Mouse (Mus musculus) midbrain, postnatal 0 days (tissue): ENCODE results near the gene Ccl7. TPM values are rescaled to one million over a fixed set of nuclear protein-coding genes. Genes with fewer than 3 reads are reported as not detected.

Experiments used
- ATAC-seq: fragments of 200-750 bp; cut with Nextera tagmentation; 2 replicates; pipeline ENCODE4 v1.8.0; 2017; ENCODE audit warnings: moderate number of reproducible peaks, mild to moderate bottlenecking, moderate TSS enrichment, moderate library complexity; ENCODE audit not compliant: low FRiP score
- DNase-seq: peaks from one replicate; pipeline ENCODE4 v3.0.0-alpha.2; 2015; ENCODE audit warnings: low spot score
- H3K27ac ChIP-seq: fragments of 300-500 bp; sonication (generic); 2 replicates; pipeline ENCODE4 v1.5.1; 2014; ENCODE audit warnings: low read depth, mild to moderate bottlenecking, low read length, mixed read lengths
- H3K27me3 ChIP-seq: fragments of 300-500 bp; sonication (generic); 2 replicates; pipeline ENCODE4 v1.6.1; 2014; ENCODE audit warnings: low read length, control low read depth, mixed read lengths; ENCODE audit not compliant: insufficient read depth
- H3K36me3 ChIP-seq: fragments of 300-500 bp; sonication (generic); 2 replicates; pipeline ENCODE4 v1.6.1; 2014; ENCODE audit warnings: low read length, control low read depth, mixed read lengths; ENCODE audit not compliant: insufficient read depth
- H3K4me1 ChIP-seq: fragments of 300-500 bp; sonication (generic); 2 replicates; pipeline ENCODE4 v1.6.1; 2014; ENCODE audit warnings: mild to moderate bottlenecking, control low read depth, antibody characterized with exemption, low read length, mixed read lengths; ENCODE audit not compliant: insufficient read depth
- H3K4me2 ChIP-seq: fragments of 300-500 bp; sonication (generic); 2 replicates; pipeline ENCODE4 v1.6.1; 2014; ENCODE audit warnings: low read depth, mild to moderate bottlenecking, low read length, mixed read lengths; ENCODE audit not compliant: poor library complexity, severe bottlenecking
- H3K4me3 ChIP-seq: fragments of 300-500 bp; sonication (generic); 2 replicates; pipeline ENCODE4 v1.5.1; 2014; ENCODE audit warnings: low read depth, mild to moderate bottlenecking, low read length, moderate library complexity
- H3K9ac ChIP-seq: fragments of 300-500 bp; sonication (generic); replicated peaks from 2 replicates; pipeline ENCODE4 v1.6.1; 2014; ENCODE audit warnings: mild to moderate bottlenecking, low read length, moderate library complexity, mixed read lengths; ENCODE audit not compliant: poor library complexity, severe bottlenecking
- H3K9me3 ChIP-seq: fragments of 300-500 bp; sonication (generic); 2 replicates; pipeline ENCODE4 v1.6.1; 2016; ENCODE audit warnings: low read length, control low read depth
- CTCF ChIP-seq: IDR thresholded peaks from 2 replicates; pipeline ENCODE4 v1.5.1; 2016; ENCODE audit warnings: antibody characterized with exemption, mild to moderate bottlenecking
- WGBS: fragments of 180-500 bp; shearing (Covaris S2); extraction: QIAGEN DNeasy Blood & Tissue Kit; methylation state at CpG from one replicate; pipeline ENCODE4 v1.1.7; 2014; 5-methylcytosine and 5-hydroxymethylcytosine counted together
- polyA plus RNA-seq: library from polyadenylated mRNA; unstranded; fragments of >200 nt; fragmentation: Nextera tagmentation; extraction: Ambion mirVana; gene quantifications from 2 replicates; pipeline ENCODE4 v1.2.1, GENCODE M21; 2015
- total RNA-seq: library from RNA; depleted of rRNA; stranded (reverse); fragments of >200 nt; gene quantifications from 2 replicates; pipeline ENCODE4 v1.2.3, GENCODE M21; 2014; rRNA removed

Gene Ccl7
- 2.0 TPM in 1 of 2 replicates, not detected in the other for total RNA-seq
- 1.5 and 2.2 TPM in 2 replicates for polyA plus RNA-seq

DNA sequence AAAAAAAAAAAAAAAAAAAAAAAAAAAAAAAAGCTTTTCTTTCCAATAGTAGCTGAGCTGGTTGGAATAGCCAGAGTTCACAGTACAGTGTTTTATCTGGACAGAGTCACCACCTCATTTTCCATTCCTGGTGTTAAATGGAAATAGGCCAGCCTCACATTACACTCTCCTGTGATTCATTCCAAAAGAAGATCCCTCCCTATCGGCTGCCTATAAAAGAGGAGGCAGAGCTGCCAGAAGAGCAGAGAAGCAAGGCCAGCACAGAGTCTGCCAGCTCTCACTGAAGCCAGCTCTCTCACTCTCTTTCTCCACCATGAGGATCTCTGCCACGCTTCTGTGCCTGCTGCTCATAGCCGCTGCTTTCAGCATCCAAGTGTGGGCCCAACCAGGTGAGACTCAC, at the start of gene Ccl7:
Gene Ccl7 (plus strand): TSS at position 242 of the 400 bp plus-strand sequence.
- Histone ChIP-seq H3K4me2 (no peak within 1 kb of the TSS), H3K27ac (no peak within 1 kb of the TSS), H3K27me3 (no peaks in the 10 kb centered on the region), H3K9me3 (no peaks in the 10 kb centered on the region), H3K36me3 (no peaks in the 10 kb centered on the region), H3K4me1 (no peaks in the 10 kb centered on the region), H3K9ac (no peak within 1 kb of the TSS), H3K4me3 (no peak within 1 kb of the TSS)
- DNase-seq, result peak; percentile 56
- 69% methylated on average over 3 of the region's 3 CpGs for WGBS
- no peak for ATAC-seq
- no peak for TF ChIP-seq CTCF

GRCm38 (mm10) chr11:81996172-81996841, 49.2 kb upstream of the Ccl7 start:
- Histone ChIP-seq H3K4me3 (no peak overlapping the region), H3K4me2 (no peak overlapping the region), H3K27ac (no peak overlapping the region), H3K4me1 (no peaks in the 10 kb centered on the region), H3K9ac (no peak overlapping the region), H3K27me3 (no peaks in the 10 kb centered on the region), H3K9me3 (no peaks in the 10 kb centered on the region), H3K36me3 (no peaks in the 10 kb centered on the region)
- ATAC-seq, result no peak
- WGBS, result 54% methylated on average over 10 of the region's 10 CpGs
- DNase-seq, result peak; percentile 80
- peak; percentile 100 for TF ChIP-seq CTCF

- Histone ChIP-seq H3K9me3 (no peaks in the 10 kb centered on the region), H3K27me3 (no peaks in the 10 kb centered on the region), H3K9ac (no peak overlapping the region), H3K27ac (no peak overlapping the region), H3K36me3 (no peaks in the 10 kb centered on the region), H3K4me3 (no peak overlapping the region), H3K4me1 (no peaks in the 10 kb centered on the region), H3K4me2 (no peak overlapping the region)
- 90% methylated on average over 5 of the region's 5 CpGs for WGBS
- ATAC-seq, result no peak
- no peak for DNase-seq
- no peak for TF ChIP-seq CTCF
Observed at GRCm38 (mm10) chr11:81997085-81997484, 48.4 kb upstream of the Ccl7 start.

DNA sequence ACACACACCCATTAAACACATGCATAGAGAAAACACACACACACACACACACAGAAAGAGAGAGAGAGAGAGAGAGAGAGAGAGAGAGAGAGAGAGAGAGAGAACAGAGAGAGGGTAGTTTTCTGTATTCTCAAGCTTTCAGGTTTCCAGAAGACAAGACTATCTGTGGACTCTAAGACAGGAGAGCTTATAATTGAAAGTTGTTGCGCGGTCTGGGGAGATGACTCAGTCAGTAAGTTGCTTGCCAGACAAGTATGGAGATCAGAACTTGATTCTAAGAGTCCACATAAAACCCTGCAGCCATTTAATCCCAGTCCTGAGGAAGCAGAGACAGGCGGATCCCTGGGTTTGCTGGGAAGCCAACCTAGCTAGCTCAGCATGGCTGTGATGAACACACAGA, 46.9 kb upstream of the Ccl7 start:
- Histone ChIP-seq H3K4me1 (no peaks in the 10 kb centered on the region), H3K36me3 (no peaks in the 10 kb centered on the region), H3K4me2 (no peak overlapping the region), H3K9me3 (no peaks in the 10 kb centered on the region), H3K4me3 (no peak overlapping the region), H3K9ac (no peak overlapping the region), H3K27ac (no peak overlapping the region), H3K27me3 (no peaks in the 10 kb centered on the region)
- DNase-seq, result no peak
- ATAC-seq, result no peak
- WGBS, result 93% methylated on average over 3 of the region's 3 CpGs
- TF ChIP-seq CTCF, result no peak

DNA sequence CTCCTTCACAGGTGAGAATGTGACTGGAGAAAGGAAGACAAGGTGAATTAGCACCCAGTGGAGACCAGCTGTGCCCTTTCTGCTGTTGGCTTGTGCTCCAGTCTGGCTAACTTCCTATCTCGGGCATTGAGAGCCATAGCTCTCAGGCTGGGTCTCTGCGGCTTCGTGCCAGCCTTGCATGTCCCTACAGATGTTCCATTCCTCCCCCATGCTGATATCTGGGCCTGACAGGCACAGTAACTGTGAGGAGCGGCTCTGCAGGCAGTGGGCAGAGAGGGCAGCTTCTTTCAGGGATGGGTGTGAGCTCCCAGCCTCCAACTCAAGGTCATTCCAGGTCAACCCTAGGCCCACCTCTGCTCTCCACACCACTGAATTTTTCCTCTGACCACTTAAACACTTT, 46.0 kb upstream of the Ccl7 start:
- ATAC-seq (no peak), DNase-seq (no peak)
- Histone ChIP-seq H3K36me3 (no peaks in the 10 kb centered on the region), H3K27me3 (no peaks in the 10 kb centered on the region), H3K9ac (no peak overlapping the region), H3K4me1 (no peaks in the 10 kb centered on the region), H3K4me3 (no peak overlapping the region), H3K27ac (no peak overlapping the region), H3K4me2 (no peak overlapping the region), H3K9me3 (no peaks in the 10 kb centered on the region)
- WGBS, result 80% methylated on average over 4 of the region's 4 CpGs
- no peak for TF ChIP-seq CTCF

DNA sequence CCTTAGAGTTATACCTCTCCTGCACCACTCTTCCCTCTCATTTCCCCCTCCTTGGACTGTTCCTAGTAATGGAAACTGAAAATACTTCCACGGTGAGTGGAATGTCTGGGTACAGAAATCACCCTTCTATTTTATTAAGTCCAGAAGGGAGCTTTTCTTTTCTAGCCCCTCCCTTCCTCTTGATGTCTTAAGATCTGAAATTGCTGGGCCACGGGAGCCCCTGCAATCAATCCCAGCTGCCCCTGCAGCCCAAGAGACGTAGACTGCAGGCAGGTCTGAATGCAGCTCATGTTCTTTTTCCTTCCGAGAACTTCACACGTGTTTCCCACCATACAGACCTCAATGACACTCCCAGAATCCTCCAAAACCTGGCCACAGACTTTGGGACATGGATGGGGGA, 44.9 kb upstream of the Ccl7 start:
- Histone ChIP-seq H3K4me3 (no peak overlapping the region), H3K4me2 (no peak overlapping the region), H3K9ac (no peak overlapping the region), H3K9me3 (no peaks in the 10 kb centered on the region), H3K27ac (no peak overlapping the region), H3K36me3 (no peaks in the 10 kb centered on the region), H3K27me3 (no peaks in the 10 kb centered on the region), H3K4me1 (no peaks in the 10 kb centered on the region)
- TF ChIP-seq CTCF, result no peak
- 65% methylated on average over 5 of the region's 5 CpGs for WGBS
- ATAC-seq, result no peak
- no peak for DNase-seq
